Mouse (Mus musculus) G1E (cell line): Measurements from ENCODE around the gene Gm17387.

Experiments used
- CTCF ChIP-seq: IDR thresholded peaks from 2 replicates; pipeline ENCODE4 v1.5.1; 2012; ENCODE audit warnings: low read depth, low read length, inconsistent platforms, mixed read lengths
- GATA1 ChIP-seq: IDR thresholded peaks from 2 replicates; pipeline ENCODE4 v1.6.1; 2012; ENCODE audit warnings: borderline replicate concordance, low read length, inconsistent platforms, mixed read lengths
- GATA2 ChIP-seq: IDR thresholded peaks from 2 replicates; pipeline ENCODE4 v1.6.1; 2012; ENCODE audit warnings: low read depth, low read length, inconsistent platforms, borderline replicate concordance
- POLR2AphosphoS5 ChIP-seq: IDR thresholded peaks from 2 replicates; pipeline ENCODE4 v1.6.1; 2012; ENCODE audit warnings: low read depth, low read length, inconsistent platforms; ENCODE audit not compliant: insufficient replicate concordance
- TAL1 ChIP-seq: conservative IDR thresholded peaks from 2 replicates; pipeline ENCODE4 v1.6.1; 2012; ENCODE audit warnings: low read depth, low read length, inconsistent platforms, mixed read lengths

GRCm38 (mm10) chr7:141060426-141061242 is 31.7 kb downstream of the Gm17387 start, which contains the start of gene B4galnt4:
- TF ChIP-seq GATA2 = no peak
- TF ChIP-seq CTCF = no peak
- no peak for TF ChIP-seq GATA1
- TF ChIP-seq POLR2AphosphoS5 = no peak
- no peak for TF ChIP-seq TAL1
